ENCODE assay signal across 8 mouse cellular contexts in the genomic region with DNA sequence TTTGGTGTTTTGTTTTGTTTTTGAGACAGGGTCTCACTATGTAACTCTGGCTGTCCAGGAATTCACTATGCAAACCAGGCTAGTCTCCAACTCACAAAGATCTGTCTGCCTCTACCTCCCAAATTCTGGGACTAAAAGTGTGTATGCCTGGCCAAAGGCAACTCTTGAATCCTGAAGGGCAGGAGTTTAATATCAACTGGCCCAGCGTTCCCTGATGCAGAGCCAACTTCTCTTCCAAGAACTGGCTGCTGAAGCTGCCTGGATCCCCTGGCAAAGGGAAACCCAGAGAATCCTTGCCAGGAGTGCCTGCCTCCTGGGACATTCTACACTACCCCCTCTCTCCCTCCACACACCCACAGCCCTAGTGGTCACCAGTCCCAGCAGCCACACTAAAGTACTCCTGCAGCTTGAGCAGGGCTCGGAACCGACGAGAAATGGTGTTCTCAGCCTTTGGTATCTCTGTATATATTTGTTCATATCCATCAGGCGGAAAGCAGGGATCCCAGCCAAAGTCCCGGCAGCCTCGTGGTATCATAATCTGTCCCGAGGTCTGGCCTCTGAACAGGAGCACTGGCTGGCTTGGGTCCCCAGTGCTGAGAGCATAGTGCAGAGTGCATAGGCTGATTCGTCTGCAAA. TPM values are rescaled to one million over a fixed set of nuclear protein-coding genes. Genes with fewer than 3 reads are reported as not detected.
A peak's percentile ranks its signal among the peaks of the same experiment; 100 is the strongest.
DNase-seq lines count a peak whose midpoint lies in the region; ATAC-seq and TF ChIP-seq lines count a peak whose summit lies in the region.

No protein-coding gene starts in this region.

- H3K9me3 ChIP-seq in forebrain, embryonic 15.5 days, result no peaks in the 10 kb centered on the region
- H3K9me3 ChIP-seq in forebrain, embryonic 10.5 days, result peaks cover 2% of the 10 kb centered on the region; the same call in 1 of the 2 replicates
- no peaks in the 10 kb centered on the region for H3K9me3 ChIP-seq in heart, postnatal 0 days (replicated peaks; ENCODE audit: control insufficient read depth, low read length)

- no peak overlapping the region for H3K9ac ChIP-seq in forebrain, embryonic 15.5 days (replicated peaks)
- no peak overlapping the region for H3K9ac ChIP-seq in heart, postnatal 0 days (replicated peaks; ENCODE audit: low read depth, low read length)

- H3K4me1 ChIP-seq in forebrain, embryonic 15.5 days, result no peaks in the 10 kb centered on the region
- H3K4me1 ChIP-seq in forebrain, embryonic 10.5 days, result no peaks in the 10 kb centered on the region
- no peaks in the 10 kb centered on the region for H3K4me1 ChIP-seq in heart, postnatal 0 days (ENCODE audit: control insufficient read depth, insufficient read depth)

- no peak for DNase-seq in forebrain, embryonic 10.5 days (ENCODE audit: extremely low spot score, low spot score)
- peak; percentile 23 for DNase-seq in 3T3-L1 (ENCODE audit: low read depth, low spot score)
- peak; percentile 60 for DNase-seq in cerebellum, adult 9-11 months
- peak; percentile 71 for DNase-seq in heart, postnatal 0 days (ENCODE audit: low spot score)
- peak; percentile 32 to 50 for DNase-seq in lung, adult 18-20 months
- DNase-seq in urinary bladder, postnatal 14 days (ENCODE audit: low spot score), result peak; percentile 58
- DNase-seq in embryo, embryonic 9.5 days (ENCODE audit: extremely low spot score), result no peak

- 65% methylated on average over 9 of the region's 9 CpGs for WGBS in forebrain, embryonic 15.5 days
- 90% methylated on average over 9 of the region's 9 CpGs for WGBS in forebrain, embryonic 10.5 days
- WGBS in heart, postnatal 0 days, result 25% methylated on average over 9 of the region's 9 CpGs

- H3K36me3 ChIP-seq in forebrain, embryonic 15.5 days, result no peaks in the 10 kb centered on the region
- H3K36me3 ChIP-seq in forebrain, embryonic 10.5 days (replicated peaks), result peaks cover 15% of the 10 kb centered on the region
- H3K36me3 ChIP-seq in heart, postnatal 0 days (replicated peaks; ENCODE audit: control insufficient read depth, insufficient read depth, low read length), result no peaks in the 10 kb centered on the region

- no peak overlapping the region for H3K4me3 ChIP-seq in forebrain, embryonic 15.5 days
- H3K4me3 ChIP-seq in forebrain, embryonic 10.5 days, result no peak overlapping the region
- H3K4me3 ChIP-seq in heart, postnatal 0 days (ENCODE audit: low read depth, low read length), result 0 out of 2 replicates have a peak overlapping the region, but pooled peaks have one; percentile 18

- H3K27me3 ChIP-seq in forebrain, embryonic 15.5 days, result no peaks in the 10 kb centered on the region
- H3K27me3 ChIP-seq in forebrain, embryonic 10.5 days (ENCODE audit: poor library complexity, severe bottlenecking), result no peaks in the 10 kb centered on the region
- H3K27me3 ChIP-seq in heart, postnatal 0 days (ENCODE audit: control insufficient read depth, insufficient read depth, low read length), result no peaks in the 10 kb centered on the region

- TF ChIP-seq CTCF in heart, postnatal 0 days (IDR thresholded peaks at IDR 0.05; ENCODE audit: low read depth), result peak; percentile 43

- H3K27ac ChIP-seq in forebrain, embryonic 15.5 days (replicated peaks), result no peak overlapping the region
- no peak overlapping the region for H3K27ac ChIP-seq in forebrain, embryonic 10.5 days
- H3K27ac ChIP-seq in heart, postnatal 0 days (ENCODE audit: low read depth), result peak overlapping the region; percentile 83

- peak; percentile 72; the same call in 1 of the 2 replicates for ATAC-seq in forebrain, embryonic 15.5 days (replicated peaks)
- ATAC-seq in heart, postnatal 0 days (ENCODE audit: insufficient read depth, low read depth), result peak; percentile 93

- H3K4me2 ChIP-seq in forebrain, embryonic 15.5 days (replicated peaks), result no peak overlapping the region
- H3K4me2 ChIP-seq in heart, postnatal 0 days (ENCODE audit: low read depth, low read length), result peak overlapping the region; percentile 44

- TF ChIP-seq EP300 in heart, postnatal 0 days (IDR thresholded peaks at IDR 0.05; ENCODE audit: low read depth), result peak; percentile 75; the same call in 1 of the 2 replicates

RNA-seq across cellular contexts. Expression of a gene that starts 37.8 kb away (rescaled TPM):
- polyA plus RNA-seq in forebrain, embryonic 15.5 days (2015; fragmentation: Nextera tagmentation; extraction: Ambion mirVana), result 2.0 and 2.4 TPM in 2 replicates
- polyA plus RNA-seq in forebrain, embryonic 10.5 days (2016; fragmentation: Nextera tagmentation; extraction: Ambion mirVana), result 3.9 and 4.7 TPM in 2 replicates
- total RNA-seq in heart, postnatal 0 days (2014; rRNA removed; ENCODE audit: low replicate concordance), result 0.58 and 3.4 TPM in 2 replicates
- polyA plus RNA-seq in heart, postnatal 0 days (2015; fragmentation: Nextera tagmentation; extraction: Ambion mirVana), result 2.6 TPM in 2 replicates

Comparison
In these comparisons a context has a peak if more than half of its experiments do, and no peak if none do; other contexts are left out.
1. DNase-seq: peak in 3T3-L1 (single experiment), cerebellum, adult 9-11 months (single experiment), heart, postnatal 0 days (single experiment), lung, adult 18-20 months (2 of 2) and urinary bladder, postnatal 14 days (single experiment); none in forebrain, embryonic 10.5 days (single experiment) and embryo, embryonic 9.5 days (single experiment).